Mouse (Mus musculus) C2C12 (cell line): Measurements from ENCODE around the gene Cradd. TPM values are rescaled to one million over a fixed set of nuclear protein-coding genes. Genes with fewer than 3 reads are reported as not detected.

Experiments
- H3K27me3 ChIP-seq: one replicate; pipeline ENCODE4 v1.6.1; 2011; ENCODE audit not compliant: control insufficient read depth, insufficient read depth, insufficient read length
- H3K36me3 ChIP-seq: one replicate; pipeline ENCODE4 v1.6.1; 2011; ENCODE audit not compliant: control insufficient read depth, insufficient read depth
- H3K4me3 ChIP-seq: one replicate; pipeline ENCODE4 v1.5.1; 2011; ENCODE audit warnings: mild to moderate bottlenecking, control low read depth; ENCODE audit not compliant: poor library complexity, insufficient read depth, severe bottlenecking
- H3K79me2 ChIP-seq: one replicate; pipeline ENCODE4 v1.6.1; 2011; ENCODE audit not compliant: control insufficient read depth, insufficient read depth
- H3K79me3 ChIP-seq: one replicate; pipeline ENCODE4 v1.6.1; 2011; ENCODE audit warnings: low read depth, control low read depth
- H3ac ChIP-seq: one replicate; pipeline ENCODE3; 2011; ENCODE audit warnings: low read depth; ENCODE audit not compliant: control insufficient read depth, insufficient read length
- CEBPB ChIP-seq: IDR thresholded peaks from one replicate; pipeline ENCODE4 v1.6.1; 2011; ENCODE audit warnings: low read depth, mild to moderate bottlenecking, control low read depth, moderate library complexity
- CTCF ChIP-seq: IDR thresholded peaks from one replicate; pipeline ENCODE4 v1.5.1; 2011; ENCODE audit not compliant: control insufficient read depth, insufficient read depth, insufficient read length
- FOSL1 ChIP-seq: IDR thresholded peaks from one replicate; pipeline ENCODE4 v1.8.0; 2011; ENCODE audit warnings: mild to moderate bottlenecking, low read length; ENCODE audit not compliant: poor library complexity, insufficient read depth, severe bottlenecking
- MAX ChIP-seq: IDR thresholded peaks from one replicate; pipeline ENCODE4 v1.6.1; 2011; ENCODE audit warnings: mild to moderate bottlenecking, control low read depth
- MYOD1 ChIP-seq: IDR thresholded peaks from one replicate; pipeline ENCODE4 v1.6.1; 2011; ENCODE audit warnings: low read depth; ENCODE audit not compliant: control insufficient read depth, insufficient read length
- MYOG ChIP-seq: IDR thresholded peaks from one replicate; pipeline ENCODE4 v1.6.1; 2011; ENCODE audit not compliant: control insufficient read depth, insufficient read length; ENCODE audit errors: extremely low read depth
- USF1 ChIP-seq: IDR thresholded peaks from one replicate; pipeline ENCODE4 v1.6.1; 2011; ENCODE audit warnings: low read depth, mild to moderate bottlenecking, control low read depth, moderate library complexity
- polyA plus RNA-seq: library from polyadenylated mRNA; unstranded; fragments of >200 nt; fragmentation: generic; extraction: Trizol; gene quantifications from one replicate; pipeline ENCODE4 v1.2.1, GENCODE M21; 2012; ENCODE audit warnings: missing spikeins

Cradd gene
- polyA plus RNA-seq, 1 experiment: 4.5 TPM

DNA sequence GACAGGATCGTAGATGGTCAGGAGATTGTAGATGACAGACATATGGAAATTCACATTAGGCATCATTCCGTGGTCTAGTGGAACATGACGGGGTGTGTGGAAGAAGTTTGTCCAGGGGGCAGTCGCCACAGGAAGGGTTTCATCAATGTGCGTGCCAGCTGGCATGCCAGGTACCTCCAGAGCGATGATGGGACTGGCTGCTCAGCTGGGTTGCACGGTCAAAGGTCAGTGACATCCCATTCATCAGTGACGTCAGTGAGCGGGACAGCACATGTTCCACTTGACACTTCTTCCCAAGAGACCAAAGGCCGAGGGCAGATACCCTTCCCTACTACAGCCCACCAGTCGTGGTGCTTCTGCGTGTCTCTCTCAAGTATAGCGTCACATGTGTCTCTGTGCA is 50.7 kb downstream of the Cradd start:
- Histone ChIP-seq H3K4me3 (no peak overlapping the region), H3K36me3 (no peaks in the 10 kb centered on the region), H3K79me3 (no peaks in the 10 kb centered on the region), H3K79me2 (no peaks in the 10 kb centered on the region), H3ac (no peak overlapping the region), H3K27me3 (no peaks in the 10 kb centered on the region)
- TF ChIP-seq USF1: no peak
- no peak for TF ChIP-seq MAX
- TF ChIP-seq MYOD1: no peak
- TF ChIP-seq CTCF: no peak
- no peak for TF ChIP-seq CEBPB
- TF ChIP-seq FOSL1: no peak
- TF ChIP-seq MYOG: no peak

- Histone ChIP-seq H3K79me2 (no peaks in the 10 kb centered on the region), H3K27me3 (no peaks in the 10 kb centered on the region), H3K4me3 (no peak overlapping the region), H3ac (no peak overlapping the region), H3K79me3 (no peaks in the 10 kb centered on the region), H3K36me3 (no peaks in the 10 kb centered on the region)
- TF ChIP-seq MYOG (no peak), MAX (no peak), MYOD1 (no peak), CEBPB (no peak), USF1 (no peak), CTCF (no peak), FOSL1 (no peak)
Observed at GRCm38 (mm10) chr10:95269151-95269550, 54.8 kb downstream of the Cradd start.

DNA sequence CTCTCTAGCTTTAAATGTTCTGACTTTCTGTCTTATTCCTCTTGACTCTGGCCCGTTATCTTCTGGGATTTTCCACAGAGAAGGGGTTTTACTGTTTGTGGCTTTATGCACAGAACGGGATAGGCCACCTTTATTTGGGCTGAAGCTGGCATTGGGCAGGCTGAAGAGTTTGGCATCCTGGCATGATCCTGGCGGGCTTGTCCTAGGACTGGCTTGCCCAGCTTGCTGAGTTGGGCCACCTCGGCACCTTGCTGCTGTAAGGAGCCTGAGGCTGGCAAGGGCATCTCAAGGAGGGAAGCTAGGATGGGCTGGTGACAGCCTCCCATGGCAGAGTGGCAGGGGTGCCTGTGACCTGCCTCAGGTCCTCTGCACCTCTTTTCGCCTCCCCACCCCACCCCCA is 55.6 kb downstream of the Cradd start:
- Histone ChIP-seq H3K79me2 (no peaks in the 10 kb centered on the region), H3K4me3 (no peak overlapping the region), H3K27me3 (no peaks in the 10 kb centered on the region), H3K36me3 (no peaks in the 10 kb centered on the region), H3ac (no peak overlapping the region), H3K79me3 (no peaks in the 10 kb centered on the region)
- TF ChIP-seq USF1 (no peak), CEBPB (no peak), MYOD1 (no peak), MAX (no peak), FOSL1 (no peak), MYOG (no peak), CTCF (no peak)

GRCm38 (mm10) chr10:95266983-95267382 is 57.0 kb downstream of the Cradd start:
- Histone ChIP-seq H3K36me3 (no peaks in the 10 kb centered on the region), H3ac (no peak overlapping the region), H3K79me3 (no peaks in the 10 kb centered on the region), H3K27me3 (no peaks in the 10 kb centered on the region), H3K79me2 (no peaks in the 10 kb centered on the region), H3K4me3 (no peak overlapping the region)
- TF ChIP-seq MYOD1: no peak
- no peak for TF ChIP-seq MAX
- no peak for TF ChIP-seq CTCF
- TF ChIP-seq MYOG: no peak
- TF ChIP-seq CEBPB: no peak

DNA sequence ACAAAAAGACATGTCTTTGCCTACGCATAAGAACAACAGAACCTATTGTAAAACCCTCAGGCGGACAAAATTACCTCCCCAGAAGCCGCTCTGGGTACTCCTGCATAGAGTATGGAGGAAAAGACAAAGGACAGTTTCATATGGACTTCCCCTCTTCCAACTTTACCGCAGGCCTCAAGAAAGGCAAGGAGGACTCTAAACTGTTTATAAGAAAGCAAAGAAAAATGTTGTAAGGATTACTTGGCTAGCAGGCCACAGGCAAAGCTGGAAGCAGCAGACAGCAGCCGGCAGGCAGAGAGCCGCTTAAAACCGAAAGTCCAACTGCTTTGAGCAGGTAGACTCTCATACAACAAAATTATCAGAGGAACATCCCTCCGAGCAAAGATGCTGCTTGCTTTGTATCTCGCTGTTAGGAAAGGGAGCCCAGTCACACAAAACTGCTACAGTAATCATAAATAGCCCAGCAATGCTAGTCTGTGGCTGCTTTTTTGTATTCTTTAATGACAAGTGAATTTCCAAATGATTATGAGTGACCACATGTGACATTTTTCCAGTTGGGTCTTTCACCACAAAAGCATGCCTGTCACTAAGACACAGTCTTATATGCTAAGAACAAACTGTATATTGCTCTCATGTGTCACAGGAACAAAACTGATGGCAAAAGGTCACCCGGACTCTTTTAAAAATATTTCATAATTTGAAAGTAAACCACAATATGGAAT is 57.7 kb downstream of the Cradd start:
- H3K27me3 ChIP-seq: no peaks in the 10 kb centered on the region
- TF ChIP-seq MYOD1 (no peak), MYOG (no peak), CEBPB (no peak), CTCF (no peak), USF1 (no peak), MAX (no peak), FOSL1 (no peak)
- no peak overlapping the region for H3K4me3 ChIP-seq
- peak overlapping the region; percentile 20 for H3ac ChIP-seq
- no peaks in the 10 kb centered on the region for H3K79me2 ChIP-seq
- H3K36me3 ChIP-seq: no peaks in the 10 kb centered on the region
- H3K79me3 ChIP-seq: no peaks in the 10 kb centered on the region

- H3K79me2 ChIP-seq: no peaks in the 10 kb centered on the region
- no peaks in the 10 kb centered on the region for H3K27me3 ChIP-seq
- H3K79me3 ChIP-seq: no peaks in the 10 kb centered on the region
- no peak overlapping the region for H3ac ChIP-seq
- H3K36me3 ChIP-seq: no peaks in the 10 kb centered on the region
- H3K4me3 ChIP-seq: no peak overlapping the region
- TF ChIP-seq MYOD1 (no peak), MYOG (no peak), USF1 (no peak), CTCF (no peak), MAX (no peak), FOSL1 (no peak), CEBPB (no peak)
Observed at GRCm38 (mm10) chr10:95265576-95265975, 58.4 kb downstream of the Cradd start.
